Mouse (Mus musculus) gastrocnemius, adult 18-20 months (tissue): Measurements from ENCODE around the gene Lcp2. TPM values are rescaled to one million over a fixed set of nuclear protein-coding genes. Genes with fewer than 3 reads are reported as not detected.

Experiments used
- DNase-seq: peaks from one replicate; pipeline ENCODE4 v3.0.0; 2021; ENCODE audit warnings: low spot score
- long read RNA-seq, 2 experiments: library from polyadenylated mRNA; stranded (forward); transcript quantifications; one replicate each; pipeline ENCODE4 v2.0.0; 2021
- total RNA-seq, 2 experiments: library from RNA; stranded (reverse); gene quantifications; 2 replicates each; pipeline ENCODE4 v1.2.3; 2021

Gene Lcp2
- total RNA-seq, result under 1 TPM; 0.43 to 0.64 TPM
- long read RNA-seq, experiment 1, result 0 reads
- long read RNA-seq, experiment 2, result 0 reads

- DNase-seq, result no peak
Measured at GRCm38 (mm10) chr11:34046767-34047541, at the start of gene Lcp2. Gene Lcp2, plus strand, starts transcription at chr11:34046920.

GRCm38 (mm10) chr11:33998244-33998643 is 48.5 kb upstream of the Lcp2 start:
- no peak for DNase-seq

GRCm38 (mm10) chr11:34000416-34000815 is 46.3 kb upstream of the Lcp2 start:
- no peak for DNase-seq

GRCm38 (mm10) chr11:34001938-34002592 is 44.7 kb upstream of the Lcp2 start:
- peak; percentile 39 for DNase-seq

- DNase-seq, result no peak
Measured at GRCm38 (mm10) chr11:34002593-34002965, 44.1 kb upstream of the Lcp2 start.

- DNase-seq, result no peak
Measured at GRCm38 (mm10) chr11:34007616-34008015, 39.1 kb upstream of the Lcp2 start.

GRCm38 (mm10) chr11:34008214-34008613 is 38.5 kb upstream of the Lcp2 start:
- DNase-seq, result no peak

- peak; percentile 40 for DNase-seq
Measured at GRCm38 (mm10) chr11:34008702-34009101, 38.0 kb upstream of the Lcp2 start.

- DNase-seq, result no peak
Measured at GRCm38 (mm10) chr11:34009316-34010087, 37.2 kb upstream of the Lcp2 start.

GRCm38 (mm10) chr11:34010133-34010858 is 36.4 kb upstream of the Lcp2 start:
- no peak for DNase-seq

GRCm38 (mm10) chr11:34010859-34011172 is 35.9 kb upstream of the Lcp2 start:
- peak; percentile 8 for DNase-seq

- no peak for DNase-seq
Measured at GRCm38 (mm10) chr11:34012007-34012652, 34.6 kb upstream of the Lcp2 start.

- no peak for DNase-seq
Measured at GRCm38 (mm10) chr11:34025091-34025490, 21.6 kb upstream of the Lcp2 start.

- DNase-seq, result no peak
Measured at GRCm38 (mm10) chr11:34029658-34030057, 17.1 kb upstream of the Lcp2 start.

- DNase-seq, result peak; percentile 11
Measured at GRCm38 (mm10) chr11:34031015-34031805, 15.5 kb upstream of the Lcp2 start.

GRCm38 (mm10) chr11:34034008-34034505 is 12.7 kb upstream of the Lcp2 start:
- DNase-seq, result peak; percentile 7

- no peak for DNase-seq
Measured at GRCm38 (mm10) chr11:34034794-34035193, 11.9 kb upstream of the Lcp2 start.

- DNase-seq, result no peak
Measured at GRCm38 (mm10) chr11:34035909-34036658, 10.6 kb upstream of the Lcp2 start.

GRCm38 (mm10) chr11:34040061-34040460 is 6.7 kb upstream of the Lcp2 start:
- DNase-seq, result no peak
